Mouse (Mus musculus) fat pad, adult 2 months (tissue): Measurements from ENCODE around the gene Fanci.

ENCODE experiments used
- DNase-seq: peaks from one replicate; pipeline ENCODE4 v3.0.0-alpha.2; 2011; ENCODE audit warnings: low read depth, low spot score; ENCODE audit errors: extremely low read depth

Fanci gene

DNA sequence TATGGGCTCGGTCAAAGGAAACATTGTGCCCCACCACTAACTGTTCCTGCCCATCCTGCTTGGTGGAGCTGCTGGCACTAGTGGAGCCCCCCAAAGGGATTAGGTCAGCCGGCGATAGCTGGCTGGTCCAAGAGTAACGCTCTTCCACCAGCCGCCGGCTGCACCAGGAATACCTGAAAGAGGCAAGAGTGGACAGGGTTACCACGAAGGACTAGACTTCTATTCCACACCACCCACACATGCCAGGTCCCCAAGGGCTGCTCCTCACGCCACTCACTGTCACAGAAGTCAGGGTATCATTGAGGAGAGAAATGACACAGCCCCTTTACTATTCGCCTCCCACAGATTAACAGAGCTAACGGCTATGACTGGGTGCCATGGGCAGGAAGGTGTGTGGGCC lies 70.0 kb downstream of the Fanci start:
- DNase-seq: no peak

DNA sequence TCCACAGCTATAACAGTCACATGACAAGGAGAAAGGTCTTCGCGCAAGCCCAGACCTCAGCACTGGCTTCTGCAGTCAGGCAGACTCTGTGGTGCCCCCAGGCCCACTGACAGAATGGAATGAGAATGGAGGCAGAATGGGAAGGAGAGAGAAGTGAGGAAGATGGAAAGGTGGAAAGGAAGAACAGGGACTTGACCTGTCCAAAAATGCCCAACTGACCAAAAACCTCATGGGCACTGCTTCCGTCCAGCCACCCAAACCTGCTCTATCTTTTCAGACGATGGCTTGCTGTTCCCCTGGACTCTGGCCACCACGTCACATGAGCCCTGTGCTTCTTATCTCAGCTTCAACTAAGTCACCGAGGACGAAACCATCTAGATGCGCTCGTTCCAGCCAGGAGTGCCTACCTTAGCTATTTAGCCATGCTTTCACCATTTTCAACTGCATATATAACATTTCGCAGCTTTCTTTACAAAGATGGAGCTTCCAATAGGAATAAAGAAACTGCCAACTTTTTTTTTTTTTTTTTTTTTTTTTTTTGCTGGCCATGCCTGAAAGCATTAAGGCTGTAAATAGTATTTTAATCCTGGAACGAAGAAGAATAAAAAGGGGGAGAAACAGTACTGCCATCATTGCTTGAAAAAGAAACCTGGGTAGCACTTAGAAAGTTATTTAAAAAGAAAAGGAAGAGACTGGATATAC lies 71.8 kb downstream of the Fanci start:
- DNase-seq: no peak

DNA sequence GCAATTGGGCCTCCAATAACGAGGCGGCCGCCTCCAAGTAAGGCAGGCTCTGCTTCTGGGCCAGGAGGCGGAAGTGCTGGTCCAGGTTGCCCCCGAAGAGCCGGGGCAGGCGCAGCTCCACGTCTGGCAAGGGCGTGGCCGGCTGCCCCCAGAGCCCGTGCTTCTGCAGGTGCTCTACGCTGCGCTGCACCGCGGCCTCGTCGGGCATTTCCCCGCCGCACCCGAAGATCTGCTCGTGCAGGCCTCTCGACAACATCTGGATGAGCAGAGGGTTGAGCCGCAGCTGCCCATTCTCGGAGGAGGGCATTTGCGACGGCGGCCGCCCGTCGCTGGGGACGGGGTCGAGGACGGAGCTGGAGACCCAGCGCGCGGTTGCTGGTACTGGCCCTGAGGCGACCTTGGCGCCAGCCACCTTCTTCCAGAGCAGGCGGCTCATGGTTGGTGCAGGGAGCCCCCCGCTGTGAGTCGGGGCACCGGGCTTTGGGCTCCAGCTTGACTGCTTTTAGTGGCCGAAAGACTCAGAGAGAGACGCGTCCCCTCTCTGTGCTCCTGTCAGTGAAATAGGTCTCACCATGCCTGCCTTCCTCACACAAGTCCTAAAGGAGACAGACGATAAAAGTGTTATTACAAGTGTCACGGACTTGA lies 73.2 kb downstream of the Fanci start:
- no peak for DNase-seq

DNA sequence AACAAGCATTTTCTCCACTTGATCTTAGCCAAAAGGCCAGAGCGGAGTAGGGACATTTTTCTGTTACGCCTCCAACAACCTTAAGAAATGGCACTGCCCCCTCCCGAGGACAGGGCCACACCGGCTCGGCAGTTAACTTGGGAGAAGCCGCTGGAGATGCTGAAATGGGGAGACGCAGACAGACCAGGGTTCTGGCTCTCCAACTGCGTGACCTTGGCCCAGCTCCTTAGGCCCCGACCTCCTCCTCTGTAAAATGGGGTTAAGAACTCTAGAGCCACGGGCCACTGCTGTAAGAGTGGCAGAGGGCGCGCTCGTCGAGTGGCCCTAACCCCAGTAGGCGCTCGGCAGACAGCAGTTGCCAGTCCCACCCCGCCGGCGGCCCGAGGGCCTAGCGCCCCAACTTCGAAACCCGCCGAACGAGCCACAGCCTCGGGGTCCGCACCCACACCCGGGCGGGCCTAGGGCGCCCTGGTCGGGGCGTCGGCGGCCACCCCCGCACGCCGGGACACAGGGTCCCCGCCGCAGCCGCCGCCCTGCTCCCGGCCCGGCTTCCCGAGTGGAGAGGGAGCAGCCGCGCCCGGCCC lies 73.8 kb downstream of the Fanci start:
- DNase-seq: no peak

DNA sequence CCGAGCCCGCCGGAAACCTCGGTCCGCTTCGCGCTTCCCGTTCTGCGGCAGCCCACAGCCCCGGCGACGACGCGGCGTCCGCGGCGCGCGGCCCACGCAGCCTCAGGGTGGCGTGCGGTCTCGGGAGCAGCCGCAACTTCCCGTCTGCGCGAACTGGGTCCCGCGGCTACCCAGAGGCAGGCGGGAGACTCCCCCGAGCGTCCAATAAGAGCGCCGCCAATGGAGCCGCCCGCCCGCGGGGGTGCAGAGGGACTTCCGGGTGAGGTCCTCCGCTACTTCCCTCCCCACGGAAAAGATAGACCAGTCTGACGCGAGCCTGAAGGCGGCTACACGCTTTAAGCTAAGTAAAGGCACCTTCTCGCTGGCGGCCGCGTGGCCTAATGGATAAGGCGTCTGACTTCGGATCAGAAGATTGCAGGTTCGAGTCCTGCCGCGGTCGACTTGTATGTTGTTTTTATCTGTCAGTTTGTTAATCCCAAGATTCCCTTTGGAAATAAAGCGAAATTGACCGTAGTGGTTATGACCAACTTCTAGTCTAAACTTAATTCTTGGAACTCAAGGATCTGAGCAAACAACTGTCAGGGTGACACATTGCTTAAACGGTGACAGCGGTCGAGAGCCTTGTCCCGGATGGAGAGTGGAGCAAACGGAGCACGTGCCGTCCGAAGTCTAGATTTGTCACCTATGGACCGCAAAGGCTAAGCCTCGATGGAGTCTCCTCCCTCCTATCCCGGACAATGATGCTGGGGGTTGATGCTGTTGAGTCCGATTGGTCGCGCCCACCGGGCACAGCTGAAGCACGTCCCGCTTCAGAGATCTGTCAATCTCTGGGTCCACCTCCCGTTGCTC lies 74.5 kb downstream of the Fanci start, which contains the start of gene Polg:
Gene Polg (minus strand): TSS at position 310 of the 849 bp plus-strand sequence.
- DNase-seq: peak; percentile 58

DNA sequence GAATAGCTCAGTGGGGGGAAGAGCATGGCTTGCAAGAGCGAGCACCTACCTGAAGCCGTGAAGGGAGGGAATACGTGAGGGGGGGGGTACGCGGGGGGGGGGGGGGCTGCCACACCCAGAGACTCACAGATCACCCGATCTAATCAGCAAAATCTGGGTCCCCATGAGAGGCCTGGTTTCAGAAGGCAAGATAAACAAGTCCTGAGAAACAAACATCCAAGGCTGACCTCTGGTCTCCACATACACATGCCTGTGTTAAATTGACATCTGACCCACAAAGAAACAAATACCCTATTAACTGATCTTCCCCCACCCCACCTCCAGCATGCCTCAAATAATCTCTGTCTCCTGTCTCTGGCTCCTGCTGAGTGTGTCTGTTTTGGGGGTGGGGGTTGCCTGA lies 76.2 kb downstream of the Fanci start:
- DNase-seq: no peak

DNA sequence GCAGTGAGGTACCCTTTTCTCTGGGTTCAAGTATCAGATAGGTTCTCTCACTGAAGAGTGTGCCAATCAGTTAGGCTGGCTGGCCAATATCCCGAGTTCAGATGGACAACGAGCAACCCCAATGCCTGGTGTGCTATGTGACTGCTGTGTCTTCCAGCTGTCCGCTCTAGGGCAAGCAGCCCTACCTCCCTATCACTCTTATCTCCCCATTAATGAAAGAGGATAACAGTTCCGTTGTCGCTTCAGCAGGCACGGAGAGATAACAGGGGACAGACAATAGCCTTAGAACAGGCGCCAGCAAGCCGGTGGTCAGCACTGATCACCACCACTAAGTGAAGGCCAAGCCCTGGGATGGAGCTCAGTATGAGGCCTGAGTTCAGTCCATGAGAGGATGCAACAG lies 77.3 kb downstream of the Fanci start:
- DNase-seq: no peak

DNA sequence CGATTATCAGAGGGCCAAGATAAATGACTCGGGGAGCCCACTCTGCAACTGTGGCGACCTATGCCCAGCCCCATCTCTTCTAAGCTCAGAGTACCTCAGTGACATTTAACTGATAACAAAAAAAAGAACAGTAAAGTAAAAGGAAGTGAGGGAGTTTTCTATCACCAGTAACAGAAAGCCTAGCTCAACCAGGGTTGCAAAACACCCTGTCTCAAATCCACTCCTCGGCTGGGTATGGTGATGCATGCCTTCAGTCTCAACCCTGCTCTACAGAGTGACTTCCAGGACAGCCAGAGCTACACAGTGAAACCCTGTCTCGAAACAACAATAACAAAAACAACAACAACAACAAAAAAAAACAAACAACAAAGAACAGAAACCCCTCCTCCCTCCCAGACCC lies 78.0 kb downstream of the Fanci start:
- DNase-seq: no peak

DNA sequence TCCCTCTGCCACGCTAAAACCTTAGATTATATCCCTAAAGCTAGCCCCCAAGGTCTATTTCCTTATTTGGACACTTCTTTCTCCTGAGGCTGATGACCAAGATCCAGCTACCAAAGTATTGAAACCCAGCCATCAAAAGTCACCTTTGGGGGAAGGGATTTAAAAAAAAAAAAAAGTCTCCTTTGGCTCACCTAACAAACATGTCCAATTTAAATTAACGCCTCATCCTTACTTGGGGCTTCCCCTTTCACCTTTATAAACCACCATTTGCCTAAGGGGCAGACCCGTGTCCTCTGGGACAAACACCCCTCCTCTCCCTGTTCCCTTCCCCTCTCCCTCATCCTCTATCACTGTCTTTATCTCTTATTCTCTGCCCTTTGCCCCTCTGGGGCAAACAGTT lies 79.0 kb downstream of the Fanci start:
- DNase-seq: no peak

DNA sequence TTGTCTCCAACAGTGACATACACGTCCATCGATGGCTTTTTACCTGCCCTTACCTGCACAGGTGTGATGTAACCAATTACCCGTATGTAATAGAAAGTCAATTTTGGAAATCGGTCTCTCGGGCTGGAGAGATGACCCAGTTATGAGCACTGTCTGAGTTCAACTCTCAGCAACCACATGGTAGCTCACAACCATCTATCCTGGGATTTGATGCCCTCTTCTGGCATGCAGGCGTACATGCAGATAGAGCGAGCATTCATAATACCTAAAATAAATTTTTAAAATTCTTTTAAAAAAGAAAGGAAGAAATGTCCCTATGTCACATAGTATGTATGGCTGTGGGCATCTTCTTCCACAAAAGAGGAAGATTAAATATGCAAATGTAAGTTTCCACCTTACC lies 79.7 kb downstream of the Fanci start:
- no peak for DNase-seq

DNA sequence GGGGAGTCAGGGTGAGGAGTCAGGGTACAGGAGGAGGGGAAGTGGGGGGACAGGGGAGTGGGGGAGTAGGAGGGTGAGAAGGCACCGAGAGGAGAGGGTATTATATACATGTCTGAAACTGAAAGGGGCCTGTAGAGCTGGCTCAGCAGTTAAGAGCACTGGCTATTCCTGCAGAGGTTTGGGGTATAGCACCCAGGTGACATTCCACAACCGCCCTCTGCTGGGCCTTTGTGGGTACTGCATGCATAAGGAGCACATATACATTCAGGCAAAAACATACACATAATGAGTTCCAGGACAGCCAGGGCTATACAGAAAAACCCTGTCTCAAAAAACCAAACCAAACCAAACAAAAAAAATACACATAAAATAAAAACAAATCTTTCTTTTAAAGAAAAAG lies 81.1 kb downstream of the Fanci start:
- no peak for DNase-seq

DNA sequence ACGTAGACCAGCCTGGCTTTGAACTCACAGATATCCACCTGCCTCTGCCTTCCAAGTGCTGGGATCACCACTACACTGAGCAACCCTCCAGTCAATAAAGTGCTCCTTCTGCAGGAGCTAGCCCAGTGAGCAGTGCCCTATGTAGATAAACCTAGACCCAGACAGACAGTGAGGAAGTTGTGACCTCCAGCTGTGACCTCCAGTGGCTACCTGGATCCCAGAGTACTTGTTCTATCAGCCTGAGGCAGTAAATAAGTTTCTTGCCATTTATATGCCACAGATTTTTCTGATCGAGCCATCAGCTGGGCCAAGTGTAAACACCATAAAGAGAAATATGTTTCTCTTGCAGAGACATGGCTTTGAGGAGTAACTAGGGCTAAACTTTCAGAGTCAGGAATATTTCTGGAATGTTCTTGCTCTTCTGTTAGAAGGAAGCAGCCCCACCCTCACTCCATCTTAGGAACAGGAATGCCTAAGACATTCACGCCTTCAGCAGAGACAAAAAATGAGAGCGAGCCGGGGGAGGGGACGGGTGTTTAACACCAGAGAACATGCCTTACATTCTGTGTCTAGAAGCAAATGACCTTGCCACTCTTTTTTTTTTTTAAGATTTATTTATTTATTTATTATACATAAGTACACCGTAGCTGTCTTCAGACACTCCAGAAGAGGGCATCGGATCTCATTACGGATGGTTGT lies 81.9 kb downstream of the Fanci start:
- no peak for DNase-seq

DNA sequence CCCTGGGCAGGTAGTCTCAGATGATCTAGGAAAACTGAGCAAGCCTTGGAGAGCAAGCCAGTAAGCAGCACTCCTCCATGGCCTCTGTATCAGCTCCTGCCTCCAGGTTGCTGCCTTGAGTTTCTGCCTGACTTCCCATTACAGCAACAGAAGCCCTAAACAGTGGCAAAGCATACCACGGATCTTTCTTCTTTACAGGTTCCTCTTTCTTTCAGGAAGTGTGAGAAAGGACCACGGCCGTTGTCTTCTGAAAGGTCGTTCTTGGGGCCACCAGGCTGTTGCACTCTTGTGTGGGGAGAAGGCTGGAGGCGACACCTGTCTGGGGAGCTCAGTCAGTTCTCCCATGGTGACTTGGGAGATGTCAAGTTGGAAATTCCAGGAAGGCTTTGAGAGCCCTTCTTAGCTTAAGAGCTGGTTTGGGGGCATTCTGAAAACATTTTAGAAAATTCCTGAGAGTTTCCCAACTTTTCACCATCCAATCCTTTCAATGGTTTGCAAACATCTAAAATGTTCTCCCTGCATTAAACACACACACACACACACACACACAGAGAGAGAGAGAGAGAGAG lies 83.2 kb downstream of the Fanci start:
- DNase-seq: no peak

DNA sequence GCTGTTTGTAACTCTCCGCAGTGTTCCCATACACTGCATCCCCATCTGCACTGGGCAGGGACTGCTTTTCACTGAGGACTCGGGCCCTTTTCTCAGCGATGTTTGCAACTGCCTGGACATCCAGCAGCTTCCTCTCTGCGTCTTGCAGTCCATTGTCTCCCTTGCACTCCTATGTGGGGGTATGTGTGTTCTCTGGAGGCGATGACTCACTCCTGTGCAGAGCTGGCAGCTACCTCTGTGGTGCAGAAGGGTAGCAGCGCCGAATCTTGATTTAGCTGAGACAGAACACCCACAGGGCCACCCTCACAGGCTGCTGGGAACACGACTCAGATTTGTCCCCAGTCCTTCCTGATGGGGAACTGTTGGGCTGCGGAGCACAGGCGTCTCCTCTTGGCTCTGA lies 94.8 kb downstream of the Fanci start:
- no peak for DNase-seq

DNA sequence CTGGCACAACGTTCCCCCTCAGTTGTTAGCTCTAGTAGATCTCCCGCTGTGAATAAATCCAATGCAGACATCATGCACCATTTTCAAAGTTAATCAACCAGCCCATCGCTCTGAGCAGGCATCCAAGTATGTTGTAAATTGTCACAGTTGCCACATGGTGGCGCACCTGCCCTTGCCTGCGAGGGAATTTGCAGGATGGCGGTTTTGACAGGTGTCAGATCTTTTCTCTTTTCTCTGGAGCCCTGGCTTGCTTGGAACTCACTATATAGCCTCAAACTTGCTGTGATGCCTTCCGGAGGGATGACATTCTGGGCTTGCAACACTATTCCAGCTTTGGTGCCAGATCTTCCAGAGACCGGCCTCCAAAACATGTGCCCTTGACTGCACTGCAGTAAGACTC lies 102.2 kb downstream of the Fanci start:
- no peak for DNase-seq

DNA sequence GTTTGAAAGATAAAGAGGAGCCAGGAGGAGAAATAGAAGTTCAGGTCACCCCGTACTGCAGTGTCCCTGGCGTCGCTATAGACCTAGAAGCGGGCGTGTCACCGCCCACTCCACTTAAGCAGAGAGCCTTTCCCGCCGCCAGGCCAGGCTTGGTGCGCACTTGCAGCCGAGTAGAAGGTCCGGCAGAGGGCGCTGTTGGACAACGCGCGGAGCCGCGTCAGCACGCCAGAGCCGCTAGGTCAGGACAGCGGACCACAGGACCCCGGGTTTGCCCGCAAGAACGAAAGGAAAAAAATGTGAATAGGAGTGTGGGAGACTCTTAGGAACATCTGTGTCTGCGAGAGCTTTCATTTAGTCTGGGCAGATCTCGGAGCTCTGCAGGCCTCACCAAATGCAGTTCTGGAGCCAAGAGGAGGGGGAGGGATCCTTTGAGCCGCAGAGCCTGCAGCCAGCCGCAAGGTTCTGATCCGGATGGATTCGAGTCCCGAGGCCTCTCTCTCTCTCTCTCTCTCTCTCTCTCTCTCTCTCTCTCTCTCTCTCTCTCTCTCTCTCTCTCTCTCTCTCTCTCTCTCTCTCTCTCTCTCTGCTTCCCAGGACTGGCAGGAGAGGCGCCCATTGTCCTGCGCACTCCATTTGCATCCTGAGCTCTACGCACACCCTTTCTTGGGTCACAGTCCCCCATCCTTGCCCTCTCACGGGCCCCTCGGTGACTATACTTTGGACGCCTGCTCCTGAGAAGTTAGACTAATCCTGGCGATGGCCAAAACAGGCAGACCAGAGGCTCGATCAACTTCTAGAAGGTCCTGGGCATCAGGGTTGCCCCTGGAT lies 104.5 kb downstream of the Fanci start:
- no peak for DNase-seq

DNA sequence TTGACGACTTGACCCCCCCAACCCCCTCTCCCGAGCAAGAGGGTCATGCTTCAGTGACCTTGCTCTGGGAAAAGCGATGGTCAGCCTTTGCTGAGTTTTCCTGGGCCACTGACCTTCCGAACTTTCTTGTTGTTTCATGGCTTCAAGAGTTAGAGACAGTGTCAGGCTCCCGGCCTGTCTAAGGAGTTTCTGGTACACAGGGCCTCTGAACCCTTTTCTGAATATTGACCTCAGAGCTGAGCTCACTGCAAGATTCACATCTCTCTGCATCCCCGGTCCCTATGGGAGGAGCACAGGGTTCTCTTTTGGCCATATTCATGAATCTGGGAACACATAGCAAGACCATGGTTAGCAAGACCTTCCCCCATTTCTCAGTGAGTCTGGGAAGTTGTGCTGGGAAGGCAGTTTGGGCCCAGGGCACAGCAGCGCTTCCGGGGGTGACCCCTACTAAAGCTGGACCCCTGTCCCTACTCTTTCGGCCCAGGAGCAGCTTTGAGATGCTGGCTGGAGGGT lies 105.1 kb downstream of the Fanci start:
- DNase-seq: no peak

DNA sequence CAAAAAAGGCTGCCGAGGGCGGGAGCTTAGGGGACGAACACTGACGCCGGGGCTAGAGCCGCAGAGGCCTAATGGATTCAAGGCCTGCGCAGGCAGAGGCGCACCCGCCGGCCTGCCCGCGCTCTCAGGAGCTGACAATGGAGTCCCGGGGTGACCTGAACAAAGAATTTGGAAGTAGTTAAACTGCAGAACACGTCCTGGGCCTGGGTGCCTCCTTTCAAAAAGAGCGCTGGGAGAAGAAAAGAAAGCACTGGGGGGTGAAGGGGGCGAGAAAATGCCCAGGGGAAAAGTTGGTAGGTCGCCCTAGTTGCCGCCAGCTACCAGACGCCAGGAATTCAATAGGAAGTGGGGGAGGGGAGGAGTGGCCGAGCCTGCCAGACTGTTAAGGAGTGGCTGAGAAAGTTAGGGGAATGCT lies 106.0 kb downstream of the Fanci start:
- DNase-seq: no peak

DNA sequence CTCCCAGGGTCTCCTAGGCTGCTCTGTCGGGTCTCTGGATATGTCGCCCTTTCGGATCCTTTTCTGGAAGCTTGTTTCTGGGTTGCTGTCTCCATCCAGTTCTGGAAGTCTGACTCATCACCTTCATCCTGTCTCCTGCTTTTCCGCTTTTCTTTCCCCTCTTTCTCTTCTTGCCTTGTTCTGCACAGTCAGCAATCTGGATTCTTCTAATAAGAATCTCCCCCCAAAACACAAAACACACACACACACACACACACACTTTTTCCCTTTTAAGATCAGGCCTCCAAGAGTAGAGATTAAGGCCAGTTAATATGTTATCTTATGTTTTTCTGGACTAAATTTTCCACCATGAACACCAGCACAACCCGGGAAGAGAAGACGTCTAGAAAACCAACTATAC lies 106.6 kb downstream of the Fanci start:
- DNase-seq: no peak
